Mouse (Mus musculus) lung, postnatal 0 days (tissue): Measurements from ENCODE around the gene Actl9. TPM values are rescaled to one million over a fixed set of nuclear protein-coding genes. Genes with fewer than 3 reads are reported as not detected.

Experiments used
- ATAC-seq: fragments of 200-750 bp; cut with Nextera tagmentation; 2 replicates; pipeline ENCODE4 v1.8.0; 2017; ENCODE audit warnings: moderate library complexity
- DNase-seq: peaks from one replicate; pipeline ENCODE4 v3.0.0-alpha.2; 2016; ENCODE audit warnings: low spot score
- H3K27ac ChIP-seq: fragments of 300-500 bp; sonication (generic); 2 replicates; pipeline ENCODE4 v1.5.1; 2014; ENCODE audit warnings: antibody characterized with exemption, mild to moderate bottlenecking, low read length, mixed read lengths
- H3K27me3 ChIP-seq: fragments of 300-500 bp; sonication (generic); replicated peaks from 2 replicates; pipeline ENCODE4 v1.6.1; 2014; ENCODE audit warnings: low read length, mixed read lengths; ENCODE audit not compliant: insufficient read depth
- H3K36me3 ChIP-seq: fragments of 300-500 bp; sonication (generic); 2 replicates; pipeline ENCODE4 v1.6.1; 2014; ENCODE audit warnings: low read length, mixed read lengths; ENCODE audit not compliant: insufficient read depth
- H3K4me1 ChIP-seq: fragments of 300-500 bp; sonication (generic); 2 replicates; pipeline ENCODE4 v1.6.1; 2014; ENCODE audit warnings: antibody characterized with exemption, low read depth, low read length, mixed read lengths; ENCODE audit not compliant: insufficient read depth
- H3K4me2 ChIP-seq: fragments of 300-500 bp; sonication (generic); replicated peaks from 2 replicates; pipeline ENCODE4 v1.6.1; 2014; ENCODE audit warnings: low read depth, mild to moderate bottlenecking, low read length, moderate library complexity, mixed read lengths
- H3K4me3 ChIP-seq: fragments of 300-500 bp; sonication (generic); 2 replicates; pipeline ENCODE4 v1.5.1; 2014; ENCODE audit warnings: low read depth, low read length
- H3K9ac ChIP-seq: fragments of 300-500 bp; sonication (generic); replicated peaks from 2 replicates; pipeline ENCODE4 v1.6.1; 2014; ENCODE audit warnings: low read depth, mild to moderate bottlenecking
- H3K9me3 ChIP-seq: fragments of 300-500 bp; sonication (generic); 2 replicates; pipeline ENCODE4 v1.6.1; 2016; ENCODE audit warnings: low read length, mixed read lengths
- CTCF ChIP-seq: IDR thresholded peaks from 2 replicates; pipeline ENCODE4 v1.5.1; 2016; ENCODE audit warnings: antibody characterized with exemption, mild to moderate bottlenecking
- EP300 ChIP-seq: IDR thresholded peaks from 2 replicates; pipeline ENCODE4 v1.6.1; 2016; ENCODE audit warnings: antibody characterized with exemption, mild to moderate bottlenecking, control low read depth
- WGBS: fragments of 180-500 bp; shearing (Covaris S2); extraction: QIAGEN DNeasy Blood & Tissue Kit; methylation state at CpG from one replicate; pipeline ENCODE4 v1.1.7; 2014; 5-methylcytosine and 5-hydroxymethylcytosine counted together
- polyA plus RNA-seq: library from polyadenylated mRNA; unstranded; fragments of >200 nt; fragmentation: Nextera tagmentation; extraction: Ambion mirVana; gene quantifications from 2 replicates; pipeline ENCODE4 v1.2.1, GENCODE M21; 2015

Gene Actl9
- polyA plus RNA-seq, 1 experiment from 2014 or later: not detected

DNA sequence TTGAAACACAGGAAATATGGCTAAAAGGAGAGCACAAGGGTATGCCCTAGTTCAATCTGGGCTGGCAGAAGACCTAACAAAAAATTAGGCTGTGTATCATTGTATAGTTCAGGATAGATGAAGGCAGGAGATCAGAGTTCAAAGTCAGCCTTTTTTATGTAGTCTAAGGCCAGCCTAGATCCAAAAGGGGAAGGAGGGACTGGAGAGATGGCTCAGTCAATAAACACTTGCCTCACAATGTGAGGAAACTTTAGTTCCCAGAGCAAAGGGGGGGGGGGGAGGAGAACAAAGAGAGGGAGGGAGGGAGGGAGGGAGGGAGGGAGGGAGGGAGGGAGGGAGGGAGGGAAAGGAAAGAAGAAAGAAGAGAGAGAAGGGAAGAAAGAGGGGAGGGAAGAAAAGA lies 8.5 kb downstream of the Actl9 start:
- no peak for ATAC-seq
- no peak for TF ChIP-seq EP300
- TF ChIP-seq CTCF: no peak
- Histone ChIP-seq H3K4me3 (no peak overlapping the region), H3K9ac (no peak overlapping the region), H3K36me3 (no peaks in the 10 kb centered on the region), H3K4me1 (no peaks in the 10 kb centered on the region), H3K27me3 (no peaks in the 10 kb centered on the region), H3K4me2 (no peak overlapping the region), H3K9me3 (no peaks in the 10 kb centered on the region), H3K27ac (no peak overlapping the region)
- no peak for DNase-seq

DNA sequence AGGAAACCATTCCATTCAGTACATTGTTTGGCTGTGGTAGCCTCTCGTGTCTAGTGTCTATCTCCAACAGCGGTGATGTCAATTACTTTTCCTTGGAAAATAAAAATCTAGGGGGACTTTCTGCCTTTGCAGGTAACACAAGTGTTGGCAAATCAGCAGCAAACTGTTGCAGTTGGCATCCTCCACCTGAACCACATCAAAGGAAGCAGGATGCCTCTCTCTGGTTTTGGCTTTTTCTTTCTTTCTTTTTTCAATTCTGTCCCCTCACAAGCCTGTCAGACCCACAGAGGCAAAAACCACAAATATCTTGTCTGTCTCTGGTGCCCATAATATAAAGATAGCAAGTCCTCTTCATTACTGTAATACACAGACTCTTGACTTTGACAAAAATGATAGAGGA lies 23.9 kb downstream of the Actl9 start:
- ATAC-seq (no peak), DNase-seq (no peak)
- Histone ChIP-seq H3K9me3 (no peaks in the 10 kb centered on the region), H3K27ac (no peak overlapping the region), H3K4me3 (no peak overlapping the region), H3K27me3 (no peaks in the 10 kb centered on the region), H3K36me3 (no peaks in the 10 kb centered on the region), H3K4me1 (no peaks in the 10 kb centered on the region), H3K9ac (no peak overlapping the region), H3K4me2 (no peak overlapping the region)
- TF ChIP-seq CTCF: no peak
- TF ChIP-seq EP300: no peak
- 80% methylated on average over 2 of the region's 2 CpGs for WGBS

- H3K27me3 ChIP-seq: no peaks in the 10 kb centered on the region
- H3K27ac ChIP-seq: no peak overlapping the region
- peak; percentile 73 for ATAC-seq
- peak; percentile 17 for DNase-seq
- no peak overlapping the region for H3K4me3 ChIP-seq
- no peak overlapping the region for H3K9ac ChIP-seq
- no peaks in the 10 kb centered on the region for H3K4me1 ChIP-seq
- TF ChIP-seq EP300 (no peak), CTCF (no peak)
- H3K4me2 ChIP-seq: no peak overlapping the region
- no peaks in the 10 kb centered on the region for H3K9me3 ChIP-seq
- 46% methylated on average over 6 of the region's 6 CpGs for WGBS
- no peaks in the 10 kb centered on the region for H3K36me3 ChIP-seq
Observed at GRCm38 (mm10) chr17:33471206-33471605, 38.5 kb downstream of the Actl9 start.

Other genes with a start within 250 kb of the Actl9 start
- gene Olfr239, start 241.6 kb upstream of the Actl9 start, polyA plus RNA-seq: not detected in 2 replicates
- not detected in 2 replicates for gene Olfr1564, start 211.2 kb upstream of the Actl9 start, polyA plus RNA-seq
- 9.4 and 9.6 TPM in 2 replicates for gene Zfp955a, start 177.8 kb upstream of the Actl9 start, polyA plus RNA-seq
- gene Olfr63, start 168.2 kb upstream of the Actl9 start, polyA plus RNA-seq: 0.01 TPM in 2 replicates
- 6.6 and 7.4 TPM in 2 replicates for gene Zfp955b, start 143.4 kb upstream of the Actl9 start, polyA plus RNA-seq
- gene Zfp81, start 74.0 kb upstream of the Actl9 start, polyA plus RNA-seq: 3.7 and 4.4 TPM in 2 replicates
- 8.8 and 8.9 TPM in 2 replicates for gene Zfp101, start 38.3 kb upstream of the Actl9 start, polyA plus RNA-seq
- gene Adamts10, start 91.3 kb downstream of the Actl9 start, polyA plus RNA-seq: 79.8 and 90.6 TPM in 2 replicates
- gene Myo1f, start 122.8 kb downstream of the Actl9 start, polyA plus RNA-seq: 6.5 and 8.1 TPM in 2 replicates
- gene Zfp414, start 196.2 kb downstream of the Actl9 start, polyA plus RNA-seq: 30.5 and 34.2 TPM in 2 replicates
- gene Pram1, start 205.2 kb downstream of the Actl9 start, polyA plus RNA-seq: 1.00 and 1.3 TPM in 2 replicates